Mouse (Mus musculus): Measurements from ENCODE around the gene Sucnr1. TPM values are rescaled to one million over a fixed set of nuclear protein-coding genes. Genes with fewer than 3 reads are reported as not detected.

Gene Sucnr1
- polyA plus RNA-seq (2015; fragmentation: Nextera tagmentation; extraction: Ambion mirVana) = 1.0 and 2.2 TPM in 2 replicates

- H3K9me3 ChIP-seq = no peaks in the 10 kb centered on the region
- 85% methylated on average over 4 of the region's 4 CpGs for WGBS
- no peak within 1 kb of the TSS for H3K4me2 ChIP-seq
- H3K27ac ChIP-seq = no peak within 1 kb of the TSS
- no peaks in the 10 kb centered on the region for H3K36me3 ChIP-seq
- no peak within 1 kb of the TSS for H3K9ac ChIP-seq
- no peaks in the 10 kb centered on the region for H3K27me3 ChIP-seq
- H3K4me3 ChIP-seq = no peak within 1 kb of the TSS
- ATAC-seq (ENCODE audit: insufficient number of reproducible peaks, low FRiP score, low TSS enrichment, low read depth) = no peak
- 0 out of 2 replicates have a peak, but pooled peaks cover 4% of the 10 kb centered on the region for H3K4me1 ChIP-seq
Observed at GRCm38 (mm10) chr3:60081648-60082047, at the start of gene Sucnr1. Gene Sucnr1, plus strand, starts transcription at chr3:60081869.

DNA sequence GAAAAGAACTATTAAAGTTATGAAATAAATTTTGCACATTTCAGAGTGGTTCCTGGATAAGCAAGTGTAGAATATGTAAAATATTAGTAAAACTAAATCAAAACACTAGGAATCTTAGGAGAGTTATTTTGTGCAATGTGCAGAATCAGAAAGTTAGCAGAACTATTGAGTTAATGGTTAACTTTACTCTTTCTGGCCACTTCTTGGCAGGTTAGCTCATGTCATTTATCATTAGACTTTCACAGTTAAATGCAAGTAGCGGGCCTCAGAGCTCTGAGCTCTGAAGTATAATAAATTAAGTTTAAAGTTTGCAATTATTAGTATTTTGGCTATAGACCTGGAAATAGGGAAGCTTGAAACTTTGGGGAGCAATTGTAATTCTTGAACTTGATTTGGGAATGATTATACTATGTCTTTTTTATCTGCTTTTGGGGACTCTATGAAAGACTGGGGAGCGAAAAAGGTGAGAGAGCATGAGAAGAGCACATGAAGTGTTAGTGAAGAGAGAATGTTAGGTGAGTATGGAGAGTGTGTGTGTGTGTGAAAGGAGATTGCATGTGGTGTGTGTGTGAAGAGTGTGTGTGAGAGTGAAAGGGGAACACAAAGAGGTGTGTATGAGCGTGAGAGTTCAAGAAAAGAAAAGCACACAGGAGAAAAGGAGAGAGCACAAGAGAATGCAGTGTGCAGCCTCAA lies 35.3 kb upstream of the Sucnr1 start:
- Histone ChIP-seq H3K9me3 (no peaks in the 10 kb centered on the region), H3K4me2 (no peak overlapping the region), H3K4me3 (no peak overlapping the region), H3K27me3 (no peaks in the 10 kb centered on the region), H3K4me1 (no peaks in the 10 kb centered on the region), H3K27ac (no peak overlapping the region), H3K9ac (no peak overlapping the region), H3K36me3 (no peaks in the 10 kb centered on the region)
- ATAC-seq (ENCODE audit: insufficient number of reproducible peaks, low FRiP score, low TSS enrichment, low read depth) = no peak
- 71% methylated on average over 3 of the region's 3 CpGs for WGBS

GRCm38 (mm10) chr3:60053231-60053927 lies 28.3 kb upstream of the Sucnr1 start:
- Histone ChIP-seq H3K36me3 (no peaks in the 10 kb centered on the region), H3K4me3 (no peak overlapping the region), H3K27ac (no peak overlapping the region; the same call in 1 of the 2 replicates), H3K9ac (no peak overlapping the region), H3K9me3 (no peaks in the 10 kb centered on the region), H3K4me1 (peaks cover 2% of the 10 kb centered on the region; the same call in 1 of the 2 replicates), H3K27me3 (no peaks in the 10 kb centered on the region), H3K4me2 (no peak overlapping the region)
- 70% methylated on average over 3 of the region's 3 CpGs for WGBS
- no peak for ATAC-seq (ENCODE audit: insufficient number of reproducible peaks, low FRiP score, low TSS enrichment, low read depth)

GRCm38 (mm10) chr3:60053931-60054330 lies 27.7 kb upstream of the Sucnr1 start:
- ATAC-seq (ENCODE audit: insufficient number of reproducible peaks, low FRiP score, low TSS enrichment, low read depth) = no peak
- Histone ChIP-seq H3K4me1 (peaks cover 2% of the 10 kb centered on the region; the same call in 1 of the 2 replicates), H3K27me3 (no peaks in the 10 kb centered on the region), H3K27ac (no peak overlapping the region; the same call in 1 of the 2 replicates), H3K9ac (no peak overlapping the region), H3K4me2 (no peak overlapping the region), H3K4me3 (no peak overlapping the region), H3K9me3 (no peaks in the 10 kb centered on the region), H3K36me3 (no peaks in the 10 kb centered on the region)
- 86% methylated on average over 2 of the region's 2 CpGs for WGBS

- no peak overlapping the region for H3K4me3 ChIP-seq
- no peaks in the 10 kb centered on the region for H3K36me3 ChIP-seq
- no peaks in the 10 kb centered on the region for H3K9me3 ChIP-seq
- H3K4me2 ChIP-seq = no peak overlapping the region
- no peak for ATAC-seq (ENCODE audit: insufficient number of reproducible peaks, low FRiP score, low TSS enrichment, low read depth)
- no peaks in the 10 kb centered on the region for H3K27me3 ChIP-seq
- H3K4me1 ChIP-seq = peaks cover 2% of the 10 kb centered on the region; the same call in 1 of the 2 replicates
- WGBS = 27% methylated on average over 3 of the region's 3 CpGs
- no peak overlapping the region for H3K27ac ChIP-seq
- H3K9ac ChIP-seq = no peak overlapping the region
Observed at GRCm38 (mm10) chr3:60056451-60056850, 25.2 kb upstream of the Sucnr1 start.

- peaks cover 2% of the 10 kb centered on the region; the same call in 1 of the 2 replicates for H3K4me1 ChIP-seq
- no peak overlapping the region for H3K27ac ChIP-seq
- H3K36me3 ChIP-seq = no peaks in the 10 kb centered on the region
- no peak overlapping the region for H3K9ac ChIP-seq
- ATAC-seq (ENCODE audit: insufficient number of reproducible peaks, low FRiP score, low TSS enrichment, low read depth) = no peak
- H3K27me3 ChIP-seq = no peaks in the 10 kb centered on the region
- H3K4me2 ChIP-seq = no peak overlapping the region
- WGBS = 75% methylated on average over 2 of the region's 2 CpGs
- H3K4me3 ChIP-seq = no peak overlapping the region
- H3K9me3 ChIP-seq = no peaks in the 10 kb centered on the region
Observed at GRCm38 (mm10) chr3:60057070-60057808, 24.4 kb upstream of the Sucnr1 start.

- Histone ChIP-seq H3K4me1 (peaks cover 2% of the 10 kb centered on the region; the same call in 1 of the 2 replicates), H3K9me3 (no peaks in the 10 kb centered on the region), H3K4me2 (no peak overlapping the region), H3K27me3 (no peaks in the 10 kb centered on the region), H3K36me3 (no peaks in the 10 kb centered on the region), H3K4me3 (no peak overlapping the region), H3K27ac (no peak overlapping the region), H3K9ac (no peak overlapping the region)
- whole genome bisulfite sequencing = 65% methylated on average over 1 of the region's 1 CpGs
- ATAC-seq (ENCODE audit: insufficient number of reproducible peaks, low FRiP score, low TSS enrichment, low read depth) = no peak
Observed at GRCm38 (mm10) chr3:60057809-60058082, 23.9 kb upstream of the Sucnr1 start.

DNA sequence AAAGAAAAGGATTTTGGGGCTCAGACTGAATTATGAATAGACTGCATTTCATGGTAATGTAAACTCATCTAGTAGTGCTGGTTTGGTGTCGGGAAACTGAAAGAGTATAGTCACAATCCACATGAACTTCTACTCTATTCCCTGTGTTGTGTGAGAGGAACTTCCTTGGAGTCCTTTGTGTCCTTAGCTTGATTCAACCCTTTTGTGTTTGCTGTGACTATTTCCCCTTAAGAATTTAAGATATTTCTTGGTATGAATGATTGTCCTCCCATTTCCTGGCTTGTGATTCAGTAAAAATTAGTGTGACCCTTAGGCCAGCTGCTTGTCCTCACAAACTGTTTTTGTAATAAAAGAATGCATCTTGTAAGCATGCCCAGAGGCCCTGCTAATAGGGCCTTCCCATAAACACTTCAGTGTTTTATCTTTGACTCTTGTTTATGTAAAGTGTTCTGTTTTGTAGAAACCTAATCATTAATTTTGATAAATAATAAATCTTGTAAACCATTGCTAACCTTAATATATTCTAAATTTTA lies 2.7 kb upstream of the Sucnr1 start:
- H3K4me3 ChIP-seq = no peak overlapping the region
- H3K9me3 ChIP-seq = no peaks in the 10 kb centered on the region
- H3K9ac ChIP-seq = no peak overlapping the region
- H3K36me3 ChIP-seq = no peaks in the 10 kb centered on the region
- 0 out of 2 replicates have a peak, but pooled peaks cover 4% of the 10 kb centered on the region for H3K4me1 ChIP-seq
- WGBS = 78% methylated on average over 1 of the region's 1 CpGs
- ATAC-seq (ENCODE audit: insufficient number of reproducible peaks, low FRiP score, low TSS enrichment, low read depth) = no peak
- H3K27me3 ChIP-seq = no peaks in the 10 kb centered on the region
- no peak overlapping the region for H3K4me2 ChIP-seq
- H3K27ac ChIP-seq = no peak overlapping the region

GRCm38 (mm10) chr3:60080572-60080971 lies 1.1 kb upstream of the Sucnr1 start:
- H3K27ac ChIP-seq = no peak overlapping the region
- ATAC-seq (ENCODE audit: insufficient number of reproducible peaks, low FRiP score, low TSS enrichment, low read depth) = no peak
- no peaks in the 10 kb centered on the region for H3K27me3 ChIP-seq
- no peak overlapping the region for H3K4me3 ChIP-seq
- no peaks in the 10 kb centered on the region for H3K9me3 ChIP-seq
- 0 out of 2 replicates have a peak, but pooled peaks cover 4% of the 10 kb centered on the region for H3K4me1 ChIP-seq
- H3K4me2 ChIP-seq = no peak overlapping the region
- no peaks in the 10 kb centered on the region for H3K36me3 ChIP-seq
- H3K9ac ChIP-seq = no peak overlapping the region
- WGBS = 52% methylated on average over 4 of the region's 4 CpGs

GRCm38 (mm10) chr3:60082746-60083145 lies 1.1 kb downstream of the Sucnr1 start:
- H3K36me3 ChIP-seq = no peaks in the 10 kb centered on the region
- WGBS = 84% methylated on average over 3 of the region's 3 CpGs
- no peaks in the 10 kb centered on the region for H3K27me3 ChIP-seq
- no peak overlapping the region for H3K4me3 ChIP-seq
- H3K4me2 ChIP-seq = no peak overlapping the region
- no peak overlapping the region for H3K9ac ChIP-seq
- ATAC-seq (ENCODE audit: insufficient number of reproducible peaks, low FRiP score, low TSS enrichment, low read depth) = no peak
- H3K4me1 ChIP-seq = 0 out of 2 replicates have a peak, but pooled peaks cover 4% of the 10 kb centered on the region
- H3K9me3 ChIP-seq = no peaks in the 10 kb centered on the region
- no peak overlapping the region for H3K27ac ChIP-seq

GRCm38 (mm10) chr3:60085729-60086128 lies 4.1 kb downstream of the Sucnr1 start:
- Histone ChIP-seq H3K4me1 (0 out of 2 replicates have a peak, but pooled peaks cover under 1% of the 10 kb centered on the region), H3K4me2 (no peak overlapping the region), H3K36me3 (no peaks in the 10 kb centered on the region), H3K9me3 (no peaks in the 10 kb centered on the region), H3K4me3 (no peak overlapping the region), H3K9ac (no peak overlapping the region), H3K27me3 (no peaks in the 10 kb centered on the region), H3K27ac (no peak overlapping the region)
- no peak for ATAC-seq (ENCODE audit: insufficient number of reproducible peaks, low FRiP score, low TSS enrichment, low read depth)
- 81% methylated on average over 2 of the region's 2 CpGs for WGBS
